Mouse (Mus musculus): ENCODE measurements around the gene Lsamp. TPM values are rescaled to one million over a fixed set of nuclear protein-coding genes. Genes with fewer than 3 reads are reported as not detected.

The Lsamp gene
- polyA plus RNA-seq, 1 experiment from 2014 or later, result 13.9 TPM

- 94% methylated on average over 2 of the region's 2 CpGs for WGBS
- DNase-seq (ENCODE audit: low spot score), result no peak
- no peaks in the 10 kb centered on the region for H3K9me3 ChIP-seq (replicated peaks)
Observed at GRCm38 (mm10) chr16:41748759-41749158, 1764.6 kb downstream of the Lsamp start.

GRCm38 (mm10) chr16:41764285-41764684, 1780.1 kb downstream of the Lsamp start:
- DNase-seq (ENCODE audit: low spot score), result no peak
- H3K27me3 ChIP-seq (ENCODE audit: low read depth, poor library complexity, severe bottlenecking), result no peaks in the 10 kb centered on the region
- no peak overlapping the region for H3K27ac ChIP-seq (replicated peaks)
- H3K4me3 ChIP-seq, result no peak overlapping the region
- 89% methylated on average over 6 of the region's 6 CpGs for WGBS
- H3K4me1 ChIP-seq, result no peaks in the 10 kb centered on the region
- no peaks in the 10 kb centered on the region for H3K36me3 ChIP-seq
- H3K9me3 ChIP-seq (replicated peaks), result no peaks in the 10 kb centered on the region

More at GRCm38 (mm10) chr16:41748759-41749158, 1764.6 kb downstream of the Lsamp start:
- Histone ChIP-seq H3K4me1 (no peaks in the 10 kb centered on the region), H3K27me3 (ENCODE audit: low read depth, poor library complexity, severe bottlenecking) (no peaks in the 10 kb centered on the region), H3K36me3 (no peaks in the 10 kb centered on the region), H3K27ac (replicated peaks) (no peak overlapping the region), H3K4me3 (no peak overlapping the region)

GRCm38 (mm10) chr16:41771427-41772125, 1787.4 kb downstream of the Lsamp start:
- Histone ChIP-seq H3K27ac (replicated peaks) (peak overlapping the region; percentile 17; the same call in 1 of the 2 replicates), H3K36me3 (no peaks in the 10 kb centered on the region), H3K4me3 (no peak overlapping the region), H3K9me3 (replicated peaks) (no peaks in the 10 kb centered on the region), H3K27me3 (ENCODE audit: low read depth, poor library complexity, severe bottlenecking) (no peaks in the 10 kb centered on the region), H3K4me1 (peaks cover 10% of the 10 kb centered on the region)
- no peak for DNase-seq (ENCODE audit: low spot score)
- 56% methylated on average over 4 of the region's 4 CpGs for WGBS

- WGBS, result 92% methylated on average over 1 of the region's 1 CpGs
- no peak overlapping the region for H3K27ac ChIP-seq (replicated peaks)
- H3K4me1 ChIP-seq, result no peaks in the 10 kb centered on the region
- no peaks in the 10 kb centered on the region for H3K27me3 ChIP-seq (ENCODE audit: low read depth, poor library complexity, severe bottlenecking)
- no peaks in the 10 kb centered on the region for H3K36me3 ChIP-seq
- no peak overlapping the region for H3K4me3 ChIP-seq
- DNase-seq (ENCODE audit: low spot score), result no peak
- no peaks in the 10 kb centered on the region for H3K9me3 ChIP-seq (replicated peaks)
Observed at GRCm38 (mm10) chr16:41777586-41777985, 1793.4 kb downstream of the Lsamp start.

GRCm38 (mm10) chr16:41785600-41785999, 1801.4 kb downstream of the Lsamp start:
- WGBS, result 92% methylated on average over 2 of the region's 2 CpGs

GRCm38 (mm10) chr16:41786704-41787103, 1802.5 kb downstream of the Lsamp start:
- WGBS, result 89% methylated on average over 3 of the region's 3 CpGs
- H3K27ac ChIP-seq (replicated peaks), result no peak overlapping the region

More at GRCm38 (mm10) chr16:41785600-41785999, 1801.4 kb downstream of the Lsamp start:
- Histone ChIP-seq H3K36me3 (no peaks in the 10 kb centered on the region), H3K4me1 (no peaks in the 10 kb centered on the region), H3K27me3 (ENCODE audit: low read depth, poor library complexity, severe bottlenecking) (no peaks in the 10 kb centered on the region), H3K27ac (replicated peaks) (no peak overlapping the region), H3K4me3 (no peak overlapping the region), H3K9me3 (replicated peaks) (no peaks in the 10 kb centered on the region)
- DNase-seq (ENCODE audit: low spot score), result no peak

GRCm38 (mm10) chr16:41787146-41787545, 1803.0 kb downstream of the Lsamp start:
- Histone ChIP-seq H3K4me3 (no peak overlapping the region), H3K27me3 (ENCODE audit: low read depth, poor library complexity, severe bottlenecking) (no peaks in the 10 kb centered on the region), H3K4me1 (no peaks in the 10 kb centered on the region), H3K9me3 (replicated peaks) (no peaks in the 10 kb centered on the region), H3K27ac (replicated peaks) (no peak overlapping the region), H3K36me3 (no peaks in the 10 kb centered on the region)
- DNase-seq (ENCODE audit: low spot score), result no peak
- 67% methylated on average over 1 of the region's 1 CpGs for WGBS

More at GRCm38 (mm10) chr16:41786704-41787103, 1802.5 kb downstream of the Lsamp start:
- Histone ChIP-seq H3K9me3 (replicated peaks) (no peaks in the 10 kb centered on the region), H3K4me3 (no peak overlapping the region), H3K27me3 (ENCODE audit: low read depth, poor library complexity, severe bottlenecking) (no peaks in the 10 kb centered on the region), H3K4me1 (no peaks in the 10 kb centered on the region), H3K36me3 (no peaks in the 10 kb centered on the region)
- no peak for DNase-seq (ENCODE audit: low spot score)

GRCm38 (mm10) chr16:41790016-41790415, 1805.9 kb downstream of the Lsamp start:
- no peak overlapping the region for H3K4me3 ChIP-seq
- no peak overlapping the region for H3K27ac ChIP-seq (replicated peaks)
- no peaks in the 10 kb centered on the region for H3K9me3 ChIP-seq (replicated peaks)
- no peaks in the 10 kb centered on the region for H3K27me3 ChIP-seq (ENCODE audit: low read depth, poor library complexity, severe bottlenecking)
- 87% methylated on average over 2 of the region's 2 CpGs for WGBS
- DNase-seq (ENCODE audit: low spot score), result no peak
- H3K4me1 ChIP-seq, result no peaks in the 10 kb centered on the region
- no peaks in the 10 kb centered on the region for H3K36me3 ChIP-seq

- H3K4me1 ChIP-seq, result no peaks in the 10 kb centered on the region
- H3K36me3 ChIP-seq, result no peaks in the 10 kb centered on the region
- no peak for DNase-seq (ENCODE audit: low spot score)
- H3K27ac ChIP-seq (replicated peaks), result no peak overlapping the region
- no peaks in the 10 kb centered on the region for H3K27me3 ChIP-seq (ENCODE audit: low read depth, poor library complexity, severe bottlenecking)
- no peaks in the 10 kb centered on the region for H3K9me3 ChIP-seq (replicated peaks)
- WGBS, result 92% methylated on average over 6 of the region's 6 CpGs
- no peak overlapping the region for H3K4me3 ChIP-seq
Observed at GRCm38 (mm10) chr16:41820369-41820768, 1836.2 kb downstream of the Lsamp start.

GRCm38 (mm10) chr16:41826899-41827604, 1842.9 kb downstream of the Lsamp start:
- no peaks in the 10 kb centered on the region for H3K36me3 ChIP-seq

GRCm38 (mm10) chr16:41827605-41827948, 1843.4 kb downstream of the Lsamp start:
- Histone ChIP-seq H3K4me1 (no peaks in the 10 kb centered on the region), H3K36me3 (no peaks in the 10 kb centered on the region), H3K4me3 (no peak overlapping the region), H3K9me3 (replicated peaks) (no peaks in the 10 kb centered on the region), H3K27ac (replicated peaks) (no peak overlapping the region), H3K27me3 (ENCODE audit: low read depth, poor library complexity, severe bottlenecking) (no peaks in the 10 kb centered on the region)
- no peak for DNase-seq (ENCODE audit: low spot score)
- WGBS, result 84% methylated on average over 3 of the region's 3 CpGs

More at GRCm38 (mm10) chr16:41826899-41827604, 1842.9 kb downstream of the Lsamp start:
- Histone ChIP-seq H3K9me3 (replicated peaks) (no peaks in the 10 kb centered on the region), H3K4me3 (no peak overlapping the region), H3K4me1 (no peaks in the 10 kb centered on the region), H3K27ac (replicated peaks) (no peak overlapping the region), H3K27me3 (ENCODE audit: low read depth, poor library complexity, severe bottlenecking) (no peaks in the 10 kb centered on the region)
- 69% methylated on average over 5 of the region's 5 CpGs for WGBS
- no peak for DNase-seq (ENCODE audit: low spot score)

GRCm38 (mm10) chr16:41834637-41835036, 1850.5 kb downstream of the Lsamp start:
- Histone ChIP-seq H3K9me3 (replicated peaks) (no peaks in the 10 kb centered on the region), H3K27me3 (ENCODE audit: low read depth, poor library complexity, severe bottlenecking) (no peaks in the 10 kb centered on the region), H3K4me3 (no peak overlapping the region), H3K36me3 (no peaks in the 10 kb centered on the region), H3K27ac (replicated peaks) (no peak overlapping the region), H3K4me1 (no peaks in the 10 kb centered on the region)
- DNase-seq (ENCODE audit: low spot score), result no peak
- WGBS, result 85% methylated on average over 3 of the region's 3 CpGs

- Histone ChIP-seq H3K27me3 (ENCODE audit: low read depth, poor library complexity, severe bottlenecking) (no peaks in the 10 kb centered on the region), H3K9me3 (replicated peaks) (no peaks in the 10 kb centered on the region), H3K4me3 (no peak overlapping the region), H3K4me1 (no peaks in the 10 kb centered on the region), H3K36me3 (no peaks in the 10 kb centered on the region), H3K27ac (replicated peaks) (no peak overlapping the region)
- WGBS, result 59% methylated on average over 6 of the region's 6 CpGs
- DNase-seq (ENCODE audit: low spot score), result no peak
Observed at GRCm38 (mm10) chr16:41835745-41836144, 1851.6 kb downstream of the Lsamp start.
